Mouse (Mus musculus): ENCODE data around the gene Ffar1. TPM values are rescaled to one million over a fixed set of nuclear protein-coding genes. Genes with fewer than 3 reads are reported as not detected.

The Ffar1 gene
- polyA plus RNA-seq, 1 experiment: 0.50 TPM

DNA sequence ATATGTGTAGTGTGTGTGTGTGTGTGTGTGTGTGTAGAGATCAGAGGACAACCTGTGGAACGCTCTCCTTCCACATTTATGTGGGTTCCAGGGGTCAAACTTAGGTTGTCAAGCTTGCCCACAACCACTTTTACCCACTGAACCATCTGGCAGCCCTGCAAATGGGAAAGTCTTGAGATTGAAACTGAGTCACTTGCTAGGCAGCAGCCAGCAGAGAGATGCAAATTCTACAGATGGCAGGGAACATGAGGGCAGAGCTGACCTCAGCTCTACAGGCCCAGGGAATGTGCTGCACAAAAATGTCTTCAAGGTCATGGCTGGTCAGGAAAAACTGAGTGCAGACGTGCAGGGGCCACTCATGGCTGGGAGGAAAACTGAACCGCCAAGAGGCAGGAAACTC, 20.0 kb upstream of the Ffar1 start:
- H3K27ac ChIP-seq (ENCODE audit: control insufficient read depth, insufficient read depth, low read length): no peak overlapping the region
- TF ChIP-seq CTCF (IDR thresholded peaks at IDR 0.05; ENCODE audit: borderline replicate concordance, control insufficient read depth, extremely low read depth, insufficient read depth, low read length, poor library complexity) (no peak), POLR2A (IDR thresholded peaks at IDR 0.05; ENCODE audit: control insufficient read depth, extremely low read depth, insufficient read depth, low read length, poor library complexity) (no peak)
- H3K27me3 ChIP-seq (ENCODE audit: control insufficient read depth, insufficient read depth, low read length): no peaks in the 10 kb centered on the region
- DNase-seq: no peak
- no peaks in the 10 kb centered on the region for H3K36me3 ChIP-seq (ENCODE audit: control insufficient read depth, insufficient read depth, low read length)
- peaks cover 5% of the 10 kb centered on the region for H3K4me1 ChIP-seq (replicated peaks; ENCODE audit: control insufficient read depth, insufficient read depth, low read length)
- WGBS: 87% methylated on average over 3 of the region's 3 CpGs
- H3K4me3 ChIP-seq (ENCODE audit: control insufficient read depth, insufficient read depth, low read length): no peak overlapping the region

DNA sequence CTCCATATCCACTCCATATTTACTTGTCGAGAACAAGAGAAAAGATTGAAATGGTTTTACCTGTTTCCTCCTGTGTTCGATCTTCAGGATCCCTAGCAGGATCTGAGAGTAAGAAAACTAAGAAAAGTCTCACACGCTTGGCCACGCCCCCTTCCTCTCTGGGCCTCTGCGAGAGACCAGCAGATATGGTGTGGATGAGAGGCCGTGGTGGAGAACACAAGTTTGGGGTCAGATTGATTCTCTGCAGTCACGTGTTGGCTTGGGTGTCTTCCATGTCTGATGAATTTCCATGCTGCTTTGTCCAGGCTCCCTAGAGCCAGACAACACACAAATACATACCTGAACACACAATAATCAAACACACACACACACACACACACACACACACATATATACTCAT, 18.8 kb upstream of the Ffar1 start, which contains the start of gene Cd22:
TSS of gene Cd22 (minus strand) at position 167 of the 400 bp plus-strand sequence.
- H3K4me1 ChIP-seq (replicated peaks; ENCODE audit: control insufficient read depth, insufficient read depth, low read length): peaks cover 4% of the 10 kb centered on the region
- H3K27me3 ChIP-seq (ENCODE audit: control insufficient read depth, insufficient read depth, low read length): no peaks in the 10 kb centered on the region
- no peaks in the 10 kb centered on the region for H3K36me3 ChIP-seq (ENCODE audit: control insufficient read depth, insufficient read depth, low read length)
- H3K27ac ChIP-seq (ENCODE audit: control insufficient read depth, insufficient read depth, low read length): no peak within 1 kb of the TSS
- no peak within 1 kb of the TSS for H3K4me3 ChIP-seq (ENCODE audit: control insufficient read depth, insufficient read depth, low read length)
- no peak for DNase-seq
- WGBS: 20% methylated on average over 7 of the region's 7 CpGs
- TF ChIP-seq POLR2A (IDR thresholded peaks at IDR 0.05; ENCODE audit: control insufficient read depth, extremely low read depth, insufficient read depth, low read length, poor library complexity) (no peak), CTCF (IDR thresholded peaks at IDR 0.05; ENCODE audit: borderline replicate concordance, control insufficient read depth, extremely low read depth, insufficient read depth, low read length, poor library complexity) (no peak)

DNA sequence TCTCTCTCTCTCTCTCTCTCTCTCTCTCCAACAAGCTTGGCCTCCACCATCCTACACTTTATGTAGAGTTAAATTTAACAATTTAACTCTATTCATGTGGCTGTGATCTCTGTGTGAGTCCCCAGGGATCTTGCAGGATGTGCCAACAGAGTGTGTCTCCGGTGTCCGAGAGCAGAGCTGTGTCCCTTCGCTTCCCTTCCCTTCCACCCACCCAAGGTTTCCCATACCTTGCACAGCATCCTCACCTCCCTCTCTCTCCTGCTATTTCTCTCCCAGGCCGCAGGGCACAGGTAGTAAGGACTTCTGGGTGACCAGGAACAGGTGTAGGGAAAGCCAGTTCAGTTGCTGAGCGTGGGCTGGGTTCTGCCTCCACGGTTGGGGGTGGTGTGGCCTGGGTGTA, 17.6 kb upstream of the Ffar1 start:
- no peak overlapping the region for H3K27ac ChIP-seq (ENCODE audit: control insufficient read depth, insufficient read depth, low read length)
- H3K4me1 ChIP-seq (replicated peaks; ENCODE audit: control insufficient read depth, insufficient read depth, low read length): no peaks in the 10 kb centered on the region
- no peaks in the 10 kb centered on the region for H3K27me3 ChIP-seq (ENCODE audit: control insufficient read depth, insufficient read depth, low read length)
- DNase-seq: no peak
- H3K36me3 ChIP-seq (ENCODE audit: control insufficient read depth, insufficient read depth, low read length): no peaks in the 10 kb centered on the region
- no peak overlapping the region for H3K4me3 ChIP-seq (ENCODE audit: control insufficient read depth, insufficient read depth, low read length)
- 75% methylated on average over 6 of the region's 6 CpGs for WGBS
- TF ChIP-seq POLR2A (IDR thresholded peaks at IDR 0.05; ENCODE audit: control insufficient read depth, extremely low read depth, insufficient read depth, low read length, poor library complexity): no peak
- no peak for TF ChIP-seq CTCF (IDR thresholded peaks at IDR 0.05; ENCODE audit: borderline replicate concordance, control insufficient read depth, extremely low read depth, insufficient read depth, low read length, poor library complexity)

DNA sequence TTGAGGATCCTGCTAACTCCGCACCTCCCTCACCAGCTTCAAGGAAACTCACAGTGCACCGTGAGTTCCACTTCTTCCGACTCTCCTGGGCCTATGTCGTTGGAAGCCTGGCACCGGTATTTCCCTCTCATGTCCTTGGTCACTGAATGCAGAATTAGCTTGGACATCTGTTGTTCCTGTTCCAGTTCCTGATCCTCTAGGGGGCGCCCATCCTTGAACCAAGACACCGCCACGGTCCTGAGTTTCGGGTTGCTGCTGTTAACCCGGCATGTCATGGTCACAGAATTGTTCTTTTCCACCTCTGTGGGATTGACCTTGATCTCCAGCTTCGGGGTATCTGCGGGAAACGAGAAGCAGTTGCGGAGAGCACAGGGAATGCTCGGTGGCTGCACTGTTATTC, 11.7 kb upstream of the Ffar1 start:
- peak; percentile 60; the same call in 1 of the 2 replicates for TF ChIP-seq CTCF (IDR thresholded peaks at IDR 0.05; ENCODE audit: borderline replicate concordance, control insufficient read depth, extremely low read depth, insufficient read depth, low read length, poor library complexity)
- no peak for TF ChIP-seq POLR2A (IDR thresholded peaks at IDR 0.05; ENCODE audit: control insufficient read depth, extremely low read depth, insufficient read depth, low read length, poor library complexity)
- Histone ChIP-seq H3K4me1 (replicated peaks; ENCODE audit: control insufficient read depth, insufficient read depth, low read length) (peaks cover 3% of the 10 kb centered on the region; the same call in 1 of the 2 replicates), H3K4me3 (ENCODE audit: control insufficient read depth, insufficient read depth, low read length) (no peak overlapping the region), H3K27me3 (ENCODE audit: control insufficient read depth, insufficient read depth, low read length) (no peaks in the 10 kb centered on the region), H3K36me3 (ENCODE audit: control insufficient read depth, insufficient read depth, low read length) (no peaks in the 10 kb centered on the region), H3K27ac (ENCODE audit: control insufficient read depth, insufficient read depth, low read length) (no peak overlapping the region)
- 18% methylated on average over 15 of the region's 15 CpGs for WGBS
- DNase-seq: peak; percentile 58

DNA sequence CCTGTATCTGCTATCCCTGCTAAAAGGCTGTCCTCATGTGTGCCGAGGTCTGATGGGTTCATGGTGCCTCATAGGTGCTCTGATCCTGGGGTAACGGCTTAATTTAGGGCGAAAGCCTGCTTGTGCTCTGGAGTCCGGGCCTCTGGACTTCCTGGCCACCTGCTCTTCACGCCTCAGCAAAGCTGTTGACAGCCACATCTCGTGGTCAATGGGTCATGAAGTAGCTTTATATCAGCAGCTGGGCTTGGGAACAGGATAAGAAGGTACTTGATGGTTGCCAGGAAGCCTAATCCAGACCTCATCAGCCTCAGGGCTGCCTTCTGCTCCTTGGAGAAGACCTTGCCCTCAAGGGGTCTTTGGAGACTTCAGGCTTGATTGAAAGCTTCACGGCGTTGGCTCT, 2.0 kb upstream of the Ffar1 start:
- no peak overlapping the region for H3K27ac ChIP-seq (ENCODE audit: control insufficient read depth, insufficient read depth, low read length)
- DNase-seq: no peak
- H3K27me3 ChIP-seq (ENCODE audit: control insufficient read depth, insufficient read depth, low read length): no peaks in the 10 kb centered on the region
- no peaks in the 10 kb centered on the region for H3K36me3 ChIP-seq (ENCODE audit: control insufficient read depth, insufficient read depth, low read length)
- TF ChIP-seq CTCF (IDR thresholded peaks at IDR 0.05; ENCODE audit: borderline replicate concordance, control insufficient read depth, extremely low read depth, insufficient read depth, low read length, poor library complexity): no peak
- WGBS: 64% methylated on average over 8 of the region's 8 CpGs
- H3K4me1 ChIP-seq (replicated peaks; ENCODE audit: control insufficient read depth, insufficient read depth, low read length): no peaks in the 10 kb centered on the region
- H3K4me3 ChIP-seq (ENCODE audit: control insufficient read depth, insufficient read depth, low read length): no peak overlapping the region

DNA sequence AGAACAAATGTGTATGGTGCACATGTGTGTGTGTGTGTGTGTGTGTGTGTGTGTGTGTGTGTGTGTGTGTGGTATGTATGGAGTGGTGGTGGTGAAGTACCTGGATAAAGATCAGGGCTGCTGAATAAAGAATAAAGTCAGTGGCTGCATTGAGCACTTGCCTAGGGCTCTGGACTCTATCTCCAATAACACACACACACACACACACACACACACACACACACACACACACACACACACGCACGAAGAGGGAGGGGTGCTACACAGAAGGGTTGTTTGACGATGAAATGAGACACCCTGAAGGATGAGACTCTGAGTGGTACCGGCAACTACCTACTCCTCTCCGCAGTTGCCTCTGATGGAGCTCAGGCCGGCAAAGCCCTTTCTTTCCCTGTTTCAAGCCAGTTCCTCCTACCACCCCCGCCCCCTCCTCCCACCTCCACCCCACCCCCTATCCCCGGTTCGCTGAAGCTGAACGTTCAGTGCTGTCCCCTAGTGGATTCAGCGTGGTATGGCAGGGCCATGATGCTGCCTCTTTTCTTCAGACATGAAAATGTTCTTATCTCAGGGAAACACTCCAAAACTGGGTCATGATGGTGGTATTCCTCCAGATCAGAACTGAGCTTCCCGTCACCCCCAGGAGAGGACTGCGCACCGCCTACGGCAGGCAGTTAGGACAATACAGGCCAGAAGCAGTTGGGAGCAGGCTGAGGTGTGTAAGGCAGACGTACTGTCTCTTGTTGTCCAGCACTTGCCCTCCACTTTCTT, 1.5 kb downstream of the Ffar1 start:
- DNase-seq: peak; percentile 45
- Histone ChIP-seq H3K4me3 (ENCODE audit: control insufficient read depth, insufficient read depth, low read length) (no peak overlapping the region), H3K27ac (ENCODE audit: control insufficient read depth, insufficient read depth, low read length) (no peak overlapping the region), H3K36me3 (ENCODE audit: control insufficient read depth, insufficient read depth, low read length) (no peaks in the 10 kb centered on the region), H3K4me1 (replicated peaks; ENCODE audit: control insufficient read depth, insufficient read depth, low read length) (no peaks in the 10 kb centered on the region), H3K27me3 (ENCODE audit: control insufficient read depth, insufficient read depth, low read length) (no peaks in the 10 kb centered on the region)
- TF ChIP-seq POLR2A (IDR thresholded peaks at IDR 0.05; ENCODE audit: control insufficient read depth, extremely low read depth, insufficient read depth, low read length, poor library complexity) (no peak), CTCF (IDR thresholded peaks at IDR 0.05; ENCODE audit: borderline replicate concordance, control insufficient read depth, extremely low read depth, insufficient read depth, low read length, poor library complexity) (peak; percentile 29; the same call in 1 of the 2 replicates)
- 8% methylated on average over 16 of the region's 16 CpGs for WGBS

DNA sequence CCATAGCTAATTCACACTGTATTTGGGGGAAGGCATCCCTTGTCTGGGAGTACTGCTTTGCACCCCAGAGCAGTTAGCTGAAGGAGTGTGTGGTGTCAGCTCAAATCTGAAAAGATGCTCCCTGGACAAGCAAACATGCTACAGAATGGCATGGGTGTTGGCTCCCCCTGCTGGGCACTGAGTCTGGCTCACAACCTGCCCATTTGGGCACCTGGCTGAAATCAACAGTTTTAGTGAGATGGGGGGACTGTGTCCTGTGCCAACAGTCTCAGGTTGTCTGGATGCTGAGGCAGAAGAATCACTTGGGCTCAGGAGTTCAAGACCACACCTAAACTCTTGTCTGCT, 2.1 kb downstream of the Ffar1 start:
- no peak overlapping the region for H3K4me3 ChIP-seq (ENCODE audit: control insufficient read depth, insufficient read depth, low read length)
- no peaks in the 10 kb centered on the region for H3K4me1 ChIP-seq (replicated peaks; ENCODE audit: control insufficient read depth, insufficient read depth, low read length)
- TF ChIP-seq CTCF (IDR thresholded peaks at IDR 0.05; ENCODE audit: borderline replicate concordance, control insufficient read depth, extremely low read depth, insufficient read depth, low read length, poor library complexity): peak; percentile 73; the same call in 1 of the 2 replicates
- TF ChIP-seq POLR2A (IDR thresholded peaks at IDR 0.05; ENCODE audit: control insufficient read depth, extremely low read depth, insufficient read depth, low read length, poor library complexity): no peak
- DNase-seq: peak; percentile 65
- H3K27ac ChIP-seq (ENCODE audit: control insufficient read depth, insufficient read depth, low read length): no peak overlapping the region
- H3K36me3 ChIP-seq (ENCODE audit: control insufficient read depth, insufficient read depth, low read length): no peaks in the 10 kb centered on the region
- H3K27me3 ChIP-seq (ENCODE audit: control insufficient read depth, insufficient read depth, low read length): no peaks in the 10 kb centered on the region
